Mouse (Mus musculus) kidney, embryonic 16.5 days (tissue): ENCODE measurements around the gene Hpgds. TPM values are rescaled to one million over a fixed set of nuclear protein-coding genes. Genes with fewer than 3 reads are reported as not detected.

Experiments
- ATAC-seq: fragments of 200-750 bp; cut with Nextera tagmentation; 2 replicates; pipeline ENCODE4 v1.8.0; 2017; ENCODE audit warnings: moderate TSS enrichment; ENCODE audit not compliant: low FRiP score, low TSS enrichment
- H3K27ac ChIP-seq: fragments of 300-500 bp; sonication (generic); 2 replicates; pipeline ENCODE4 v1.5.1; 2014; ENCODE audit warnings: low read length
- H3K27me3 ChIP-seq: fragments of 300-500 bp; sonication (generic); 2 replicates; pipeline ENCODE4 v1.6.1; 2014; ENCODE audit warnings: low read length, control low read depth, mixed read lengths; ENCODE audit not compliant: insufficient read depth
- H3K36me3 ChIP-seq: fragments of 300-500 bp; sonication (generic); 2 replicates; pipeline ENCODE4 v1.6.1; 2014; ENCODE audit warnings: low read length, control low read depth, mixed read lengths; ENCODE audit not compliant: insufficient read depth
- H3K4me1 ChIP-seq: fragments of 300-500 bp; sonication (generic); 2 replicates; pipeline ENCODE4 v1.6.1; 2014; ENCODE audit warnings: low read length, control low read depth, mixed read lengths; ENCODE audit not compliant: insufficient read depth
- H3K4me2 ChIP-seq: fragments of 300-500 bp; sonication (generic); replicated peaks from 2 replicates; pipeline ENCODE4 v1.6.1; 2014; ENCODE audit warnings: low read depth, low read length
- H3K4me3 ChIP-seq: fragments of 300-500 bp; sonication (generic); 2 replicates; pipeline ENCODE4 v1.5.1; 2014; ENCODE audit warnings: mild to moderate bottlenecking, low read length
- H3K9ac ChIP-seq: fragments of 300-500 bp; sonication (generic); replicated peaks from 2 replicates; pipeline ENCODE4 v1.6.1; 2014; ENCODE audit warnings: low read length
- H3K9me3 ChIP-seq: fragments of 300-500 bp; sonication (generic); 2 replicates; pipeline ENCODE4 v1.6.1; 2016; ENCODE audit warnings: low read length, control low read depth
- WGBS: fragments of 180-500 bp; shearing (Covaris S2); extraction: QIAGEN DNeasy Blood & Tissue Kit; methylation state at CpG from one replicate; pipeline ENCODE4 v1.1.7; 2014; 5-methylcytosine and 5-hydroxymethylcytosine counted together
- polyA plus RNA-seq: library from polyadenylated mRNA; unstranded; fragments of >200 nt; fragmentation: Nextera tagmentation; extraction: Ambion mirVana; gene quantifications from 2 replicates; pipeline ENCODE4 v1.2.1, GENCODE M21; 2015

The Hpgds gene
- 2.2 and 4.0 TPM in 2 replicates for polyA plus RNA-seq

DNA sequence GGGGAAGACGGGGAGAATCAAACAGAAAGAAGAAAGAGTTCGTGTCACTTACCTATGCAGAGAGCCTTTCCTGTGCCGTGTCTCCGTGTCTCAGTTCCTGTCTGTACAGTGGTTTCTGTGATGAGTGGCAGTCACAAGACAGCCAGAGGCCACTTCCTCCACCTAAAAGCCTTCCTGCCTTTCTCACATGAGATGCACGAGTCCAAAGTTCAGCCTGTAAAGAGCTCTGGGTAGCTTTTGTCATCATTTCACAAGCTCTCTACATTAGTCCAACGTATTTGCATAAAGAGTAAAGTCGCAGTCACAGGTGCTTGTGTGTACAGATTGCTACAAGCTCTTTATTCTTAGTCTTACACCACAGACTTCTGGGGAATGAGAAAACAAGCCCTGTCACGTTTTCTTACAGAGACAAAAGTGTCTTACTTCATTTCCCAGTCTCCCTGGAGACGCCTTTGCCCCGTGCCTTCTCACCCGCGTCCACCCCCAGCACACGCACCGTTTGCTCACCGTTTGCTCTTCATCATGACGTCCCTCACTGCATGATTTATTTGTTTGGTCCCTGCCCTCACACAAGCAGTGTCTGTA is at the start of gene Hpgds:
TSS of gene Hpgds (minus strand) at position 288 of the 585 bp plus-strand sequence.
- H3K4me2 ChIP-seq, result peak within 1 kb of the TSS; percentile 9
- peak; percentile 66; the same call in 1 of the 2 replicates for ATAC-seq
- peak within 1 kb of the TSS; percentile 17; the same call in 1 of the 2 replicates for H3K27ac ChIP-seq
- no peak within 1 kb of the TSS for H3K4me3 ChIP-seq
- no peaks in the 10 kb centered on the region for H3K36me3 ChIP-seq
- 15% methylated on average over 16 of the region's 16 CpGs for WGBS
- no peaks in the 10 kb centered on the region for H3K27me3 ChIP-seq
- H3K9ac ChIP-seq, result no peak within 1 kb of the TSS; the same call in 1 of the 2 replicates
- H3K9me3 ChIP-seq, result no peaks in the 10 kb centered on the region
- peaks cover 19% of the 10 kb centered on the region; the same call in 1 of the 2 replicates for H3K4me1 ChIP-seq

GRCm38 (mm10) chr6:65164977-65165376 is 20.3 kb upstream of the Hpgds start:
- no peaks in the 10 kb centered on the region for H3K36me3 ChIP-seq
- no peak overlapping the region for H3K4me2 ChIP-seq
- no peak for ATAC-seq
- H3K27ac ChIP-seq, result no peak overlapping the region
- H3K9me3 ChIP-seq, result no peaks in the 10 kb centered on the region
- no peak overlapping the region for H3K9ac ChIP-seq
- no peaks in the 10 kb centered on the region for H3K4me1 ChIP-seq
- no peak overlapping the region for H3K4me3 ChIP-seq
- 46% methylated on average over 5 of the region's 5 CpGs for WGBS
- no peaks in the 10 kb centered on the region for H3K27me3 ChIP-seq

DNA sequence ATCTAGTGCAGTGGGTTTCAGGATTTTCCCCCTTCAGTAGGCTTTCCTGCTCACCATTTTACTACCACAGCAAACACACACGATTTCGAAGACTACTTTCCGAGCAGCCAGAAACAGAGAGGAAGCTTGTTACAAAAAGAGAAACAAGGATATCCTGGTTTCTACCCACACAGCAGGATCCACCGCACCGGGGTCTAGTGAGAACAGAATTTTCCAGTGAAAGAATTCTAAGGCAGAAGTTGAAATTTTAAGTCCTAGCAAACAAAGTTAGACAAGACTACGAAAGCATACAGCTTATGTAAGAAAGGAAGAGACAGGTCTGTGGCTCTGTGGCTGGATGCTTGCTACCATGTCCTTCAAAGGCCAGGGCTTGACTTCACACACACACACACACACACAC is 19.4 kb upstream of the Hpgds start:
- Histone ChIP-seq H3K27me3 (no peaks in the 10 kb centered on the region), H3K27ac (no peak overlapping the region), H3K4me1 (no peaks in the 10 kb centered on the region), H3K36me3 (no peaks in the 10 kb centered on the region), H3K9ac (no peak overlapping the region), H3K4me2 (no peak overlapping the region), H3K4me3 (no peak overlapping the region), H3K9me3 (no peaks in the 10 kb centered on the region)
- WGBS, result 81% methylated on average over 6 of the region's 6 CpGs
- no peak for ATAC-seq

- no peaks in the 10 kb centered on the region for H3K9me3 ChIP-seq
- H3K27me3 ChIP-seq, result no peaks in the 10 kb centered on the region
- no peak overlapping the region for H3K4me2 ChIP-seq
- no peak for ATAC-seq
- no peak overlapping the region for H3K4me3 ChIP-seq
- no peaks in the 10 kb centered on the region for H3K36me3 ChIP-seq
- H3K9ac ChIP-seq, result no peak overlapping the region
- no peak overlapping the region for H3K27ac ChIP-seq
- WGBS, result 81% methylated on average over 4 of the region's 4 CpGs
- H3K4me1 ChIP-seq, result no peaks in the 10 kb centered on the region
Measured at GRCm38 (mm10) chr6:65159381-65159942, 14.8 kb upstream of the Hpgds start.

- Histone ChIP-seq H3K36me3 (no peaks in the 10 kb centered on the region), H3K4me1 (no peaks in the 10 kb centered on the region), H3K27me3 (no peaks in the 10 kb centered on the region), H3K9me3 (no peaks in the 10 kb centered on the region), H3K27ac (no peak overlapping the region), H3K4me3 (no peak overlapping the region), H3K9ac (no peak overlapping the region), H3K4me2 (no peak overlapping the region)
- ATAC-seq, result no peak
- WGBS, result 86% methylated on average over 4 of the region's 4 CpGs
Measured at GRCm38 (mm10) chr6:65157042-65157441, 12.3 kb upstream of the Hpgds start.

GRCm38 (mm10) chr6:65153570-65153969 is 8.9 kb upstream of the Hpgds start:
- Histone ChIP-seq H3K4me1 (no peaks in the 10 kb centered on the region), H3K4me3 (no peak overlapping the region), H3K9me3 (no peaks in the 10 kb centered on the region), H3K27ac (no peak overlapping the region), H3K4me2 (no peak overlapping the region), H3K9ac (no peak overlapping the region), H3K36me3 (no peaks in the 10 kb centered on the region), H3K27me3 (no peaks in the 10 kb centered on the region)
- 65% methylated on average over 3 of the region's 3 CpGs for WGBS
- ATAC-seq, result no peak

DNA sequence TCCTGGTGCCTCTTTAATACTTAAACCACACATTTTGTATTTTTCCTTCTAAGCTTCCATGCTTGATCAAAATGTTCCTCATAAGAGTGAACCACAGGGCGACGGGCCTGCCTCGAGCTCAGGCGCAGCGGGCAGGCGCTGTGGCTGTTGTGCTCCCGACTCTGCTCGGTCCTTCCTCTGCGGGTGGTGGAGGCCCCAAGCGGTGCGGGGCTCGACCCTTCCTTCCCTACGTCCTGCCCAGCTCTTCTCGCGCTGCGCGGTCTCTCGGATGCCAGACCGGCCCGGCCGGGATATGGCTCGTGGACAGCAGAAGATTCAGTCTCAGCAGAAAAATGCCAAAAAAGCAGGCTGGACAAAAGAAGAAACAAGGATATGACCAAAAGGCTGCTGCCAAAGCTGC is 6.0 kb upstream of the Hpgds start:
- no peaks in the 10 kb centered on the region for H3K27me3 ChIP-seq
- H3K27ac ChIP-seq, result no peak overlapping the region
- H3K4me1 ChIP-seq, result no peaks in the 10 kb centered on the region
- no peaks in the 10 kb centered on the region for H3K9me3 ChIP-seq
- H3K36me3 ChIP-seq, result no peaks in the 10 kb centered on the region
- H3K4me2 ChIP-seq, result peak overlapping the region; percentile 52
- WGBS, result 13% methylated on average over 22 of the region's 22 CpGs
- H3K4me3 ChIP-seq, result peak overlapping the region; percentile 30
- peak overlapping the region; percentile 54; the same call in 1 of the 2 replicates for H3K9ac ChIP-seq
- peak; percentile 78 for ATAC-seq

DNA sequence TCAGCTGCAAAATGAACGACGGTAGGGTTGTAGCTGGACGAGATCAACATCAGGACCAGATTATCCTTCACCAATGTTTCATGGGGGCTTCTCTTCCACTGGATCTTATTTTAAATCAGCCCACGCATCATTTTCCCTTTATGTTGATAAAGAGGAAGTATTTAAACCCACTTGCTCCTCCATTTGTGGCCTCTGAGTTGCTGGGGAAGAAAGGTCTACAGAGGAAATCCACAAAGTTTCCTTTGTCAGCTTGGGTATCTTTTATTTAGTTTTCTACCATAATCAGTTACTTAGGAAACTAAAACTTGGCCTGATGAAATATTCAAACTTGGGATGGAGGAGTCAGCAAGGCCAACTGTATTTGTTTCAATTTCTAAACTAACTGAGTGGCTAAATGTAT is 1.7 kb upstream of the Hpgds start:
- Histone ChIP-seq H3K9me3 (no peaks in the 10 kb centered on the region), H3K4me3 (no peak overlapping the region), H3K27ac (no peak overlapping the region), H3K36me3 (no peaks in the 10 kb centered on the region), H3K27me3 (no peaks in the 10 kb centered on the region), H3K4me2 (no peak overlapping the region), H3K4me1 (peaks cover 13% of the 10 kb centered on the region; the same call in 1 of the 2 replicates), H3K9ac (no peak overlapping the region)
- ATAC-seq, result no peak
- 90% methylated on average over 4 of the region's 4 CpGs for WGBS

- 87% methylated on average over 1 of the region's 1 CpGs for WGBS
- no peak for ATAC-seq
Measured at GRCm38 (mm10) chr6:65142316-65142715, 2.4 kb downstream of the Hpgds start.

DNA sequence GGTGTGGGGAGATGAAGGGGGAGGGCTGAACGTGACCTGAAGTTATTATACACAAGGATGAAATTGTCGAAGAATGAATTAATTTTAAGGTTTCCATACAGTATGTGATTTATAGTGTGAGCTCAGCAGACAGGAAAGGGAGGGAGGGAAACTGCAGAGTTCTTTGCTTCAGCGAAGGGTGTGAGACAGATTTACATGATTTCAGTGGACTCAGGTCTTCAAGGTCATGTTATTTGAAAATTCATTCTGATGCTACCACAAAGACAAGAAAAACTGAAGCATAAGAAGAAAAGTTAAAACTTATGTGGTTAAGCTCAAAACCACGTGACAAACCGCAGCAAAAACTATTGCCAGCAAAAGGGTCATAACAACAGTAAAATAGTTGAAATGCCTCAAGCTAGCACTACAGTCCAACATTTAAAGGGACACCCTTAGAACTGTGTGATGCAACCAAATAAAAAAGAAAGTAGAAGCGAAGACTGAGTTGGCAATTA is 3.9 kb downstream of the Hpgds start:
- H3K9me3 ChIP-seq, result no peaks in the 10 kb centered on the region
- no peaks in the 10 kb centered on the region for H3K27me3 ChIP-seq
- peaks cover 19% of the 10 kb centered on the region; the same call in 1 of the 2 replicates for H3K4me1 ChIP-seq
- H3K9ac ChIP-seq, result no peak overlapping the region
- H3K4me3 ChIP-seq, result no peak overlapping the region
- H3K4me2 ChIP-seq, result 0 out of 2 replicates have a peak overlapping the region, but pooled peaks have one; percentile 4
- peak; percentile 79 for ATAC-seq
- 0 out of 2 replicates have a peak overlapping the region, but pooled peaks have one; percentile 17 for H3K27ac ChIP-seq
- no peaks in the 10 kb centered on the region for H3K36me3 ChIP-seq
- 20% methylated on average over 6 of the region's 6 CpGs for WGBS

More at GRCm38 (mm10) chr6:65142316-65142715, 2.4 kb downstream of the Hpgds start:
- Histone ChIP-seq H3K4me2 (no peak overlapping the region), H3K9ac (no peak overlapping the region), H3K27ac (no peak overlapping the region), H3K36me3 (no peaks in the 10 kb centered on the region), H3K4me3 (no peak overlapping the region), H3K4me1 (peaks cover 19% of the 10 kb centered on the region; the same call in 1 of the 2 replicates), H3K27me3 (no peaks in the 10 kb centered on the region), H3K9me3 (no peaks in the 10 kb centered on the region)
